Mouse (Mus musculus): ENCODE measurements at regions not wholly inside any gene's neighbourhood (a gene's known extent, or its start where the extent isn't known, plus 50 kb on each side); places are given as distances from the start of the nearest gene placed in this dataset.

- DNase-seq: no peak
Measured at GRCm38 (mm10) chr8:51906516-51906915, 1605.0 kb upstream of the Aga start.

- no peak for DNase-seq
Measured at GRCm38 (mm10) chr8:51910351-51910750, 1601.2 kb upstream of the Aga start.

- no peak for DNase-seq
Measured at GRCm38 (mm10) chr8:51944876-51945275, 1566.7 kb upstream of the Aga start.

- no peak for DNase-seq
Measured at GRCm38 (mm10) chr8:51962516-51962915, 1549.0 kb upstream of the Aga start.

GRCm38 (mm10) chr8:52001696-52002095, 1509.8 kb upstream of the Aga start:
- peak; percentile 3 for DNase-seq

Measured in embryo, embryonic 11 days (tissue).